Mouse (Mus musculus) embryonic facial prominence, embryonic 15.5 days (tissue): ENCODE results near the gene Gse1. TPM values are rescaled to one million over a fixed set of nuclear protein-coding genes. Genes with fewer than 3 reads are reported as not detected.

Experiments
- ATAC-seq: fragments of 200-750 bp; cut with Nextera tagmentation; 2 replicates; pipeline ENCODE4 v1.8.0; 2017; ENCODE audit warnings: low read depth, moderate TSS enrichment; ENCODE audit not compliant: insufficient number of reproducible peaks, low FRiP score, low TSS enrichment
- H3K27ac ChIP-seq: fragments of 300-500 bp; sonication (generic); replicated peaks from 2 replicates; pipeline ENCODE4 v1.5.1; 2015; ENCODE audit warnings: mild to moderate bottlenecking, inconsistent platforms
- H3K27me3 ChIP-seq: fragments of 300-500 bp; sonication (generic); 2 replicates; pipeline ENCODE4 v1.6.1; 2015; ENCODE audit warnings: inconsistent platforms
- H3K36me3 ChIP-seq: fragments of 300-500 bp; sonication (generic); 2 replicates; pipeline ENCODE4 v1.6.1; 2015; ENCODE audit warnings: mild to moderate bottlenecking, inconsistent platforms
- H3K4me1 ChIP-seq: fragments of 300-500 bp; sonication (generic); 2 replicates; pipeline ENCODE4 v1.6.1; 2015; ENCODE audit warnings: inconsistent platforms
- H3K4me2 ChIP-seq: fragments of 300-500 bp; sonication (generic); replicated peaks from 2 replicates; pipeline ENCODE4 v1.6.1; 2015; ENCODE audit warnings: mild to moderate bottlenecking, inconsistent platforms
- H3K4me3 ChIP-seq: fragments of 300-500 bp; sonication (generic); replicated peaks from 2 replicates; pipeline ENCODE4 v1.5.1; 2015; ENCODE audit warnings: mild to moderate bottlenecking, inconsistent platforms
- H3K9ac ChIP-seq: fragments of 300-500 bp; sonication (generic); 2 replicates; pipeline ENCODE4 v1.6.1; 2015; ENCODE audit warnings: inconsistent platforms
- H3K9me3 ChIP-seq: fragments of 300-500 bp; sonication (generic); replicated peaks from 2 replicates; pipeline ENCODE4 v1.6.1; 2016; ENCODE audit warnings: inconsistent platforms
- WGBS: fragments of 180-500 bp; shearing (Covaris S2); methylation state at CpG from one replicate; pipeline ENCODE4 v1.1.7; 2015; 5-methylcytosine and 5-hydroxymethylcytosine counted together
- polyA plus RNA-seq: library from polyadenylated mRNA; unstranded; fragments of >200 nt; fragmentation: Nextera tagmentation; extraction: Ambion mirVana; gene quantifications from 2 replicates; pipeline ENCODE4 v1.2.1, GENCODE M21; 2015

Gene Gse1
- polyA plus RNA-seq, 1 experiment from 2014 or later = 11.1 TPM

DNA sequence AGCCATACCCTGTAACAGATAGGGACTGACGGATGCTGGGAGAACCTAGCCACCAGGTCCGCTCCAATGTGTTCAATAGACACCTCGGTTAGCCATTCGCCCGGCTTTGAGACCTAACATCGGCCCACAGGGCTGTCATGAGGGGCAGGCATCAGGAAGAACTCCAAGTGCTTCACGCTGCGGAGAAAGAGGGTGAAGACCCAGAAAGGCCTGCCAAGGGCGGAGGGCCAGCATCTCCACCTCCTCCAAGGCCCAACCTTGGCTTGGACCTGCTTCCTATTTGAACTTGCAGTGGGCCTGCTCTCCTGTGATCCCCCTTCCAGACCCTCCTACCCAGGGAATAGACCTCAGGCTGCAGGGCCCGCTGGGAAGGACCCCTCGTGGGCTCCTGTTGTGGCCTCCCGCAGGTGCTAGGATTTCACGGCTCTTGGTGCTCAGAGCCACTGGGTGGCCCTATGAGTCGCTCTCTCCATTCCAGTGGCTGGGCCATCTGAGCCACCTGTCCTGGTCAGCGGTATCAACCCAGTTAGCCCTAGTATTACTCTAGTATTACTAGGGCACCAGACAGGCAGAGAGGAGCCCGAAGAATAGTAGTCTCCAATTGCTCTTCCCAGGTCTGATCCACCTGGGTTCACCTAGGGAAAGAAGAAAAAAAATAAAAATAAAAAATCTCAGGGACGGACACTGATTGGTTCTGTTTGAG is 38.0 kb upstream of the Gse1 start:
- Histone ChIP-seq H3K36me3 (no peaks in the 10 kb centered on the region), H3K9ac (no peak overlapping the region), H3K4me2 (no peak overlapping the region), H3K4me1 (peaks cover 46% of the 10 kb centered on the region), H3K27ac (peak overlapping the region; percentile 74; the same call in 1 of the 2 replicates), H3K4me3 (no peak overlapping the region), H3K9me3 (no peaks in the 10 kb centered on the region), H3K27me3 (no peaks in the 10 kb centered on the region)
- ATAC-seq = no peak
- 79% methylated on average over 17 of the region's 17 CpGs for WGBS

GRCm38 (mm10) chr8:120190810-120191413 is 37.3 kb upstream of the Gse1 start:
- Histone ChIP-seq H3K27ac (peak overlapping the region; percentile 74), H3K4me2 (peak overlapping the region; percentile 42), H3K9me3 (no peaks in the 10 kb centered on the region), H3K4me3 (peak overlapping the region; percentile 13), H3K9ac (no peak overlapping the region), H3K4me1 (peaks cover 40% of the 10 kb centered on the region), H3K36me3 (no peaks in the 10 kb centered on the region), H3K27me3 (no peaks in the 10 kb centered on the region)
- peak; percentile 90 for ATAC-seq
- WGBS = 27% methylated on average over 20 of the region's 20 CpGs

DNA sequence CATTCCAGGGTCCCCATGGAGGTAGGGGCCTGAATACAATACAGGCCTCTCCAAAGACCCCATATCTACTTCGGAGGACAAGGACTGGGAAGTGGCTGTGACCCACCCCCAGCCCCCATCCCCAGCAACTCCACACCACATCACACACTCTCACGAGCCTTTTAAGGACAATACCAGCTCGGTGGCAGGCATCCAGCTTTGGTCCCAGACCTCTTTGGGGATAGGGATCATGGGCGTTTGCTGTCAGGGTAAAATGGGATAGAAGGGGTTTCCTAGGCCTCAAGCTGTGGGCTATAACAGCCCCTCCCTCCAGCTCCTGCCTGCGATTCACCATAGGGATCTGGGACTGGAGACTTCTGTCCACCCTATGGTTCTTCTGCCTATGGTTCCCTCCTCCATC is 36.6 kb upstream of the Gse1 start:
- 48% methylated on average over 5 of the region's 5 CpGs for WGBS

GRCm38 (mm10) chr8:120192118-120192517 is 36.1 kb upstream of the Gse1 start:
- 95% methylated on average over 5 of the region's 5 CpGs for WGBS
- H3K9ac ChIP-seq = no peak overlapping the region
- peaks cover 28% of the 10 kb centered on the region for H3K4me1 ChIP-seq
- no peaks in the 10 kb centered on the region for H3K9me3 ChIP-seq
- 0 out of 2 replicates have a peak overlapping the region, but pooled peaks have one; percentile 74 for H3K27ac ChIP-seq
- no peak for ATAC-seq
- no peaks in the 10 kb centered on the region for H3K27me3 ChIP-seq
- H3K4me3 ChIP-seq = no peak overlapping the region
- no peaks in the 10 kb centered on the region for H3K36me3 ChIP-seq
- no peak overlapping the region for H3K4me2 ChIP-seq

More for the DNA sequence above, 36.6 kb upstream of the Gse1 start:
- Histone ChIP-seq H3K36me3 (no peaks in the 10 kb centered on the region), H3K4me2 (no peak overlapping the region; the same call in 1 of the 2 replicates), H3K4me3 (no peak overlapping the region), H3K27ac (peak overlapping the region; percentile 74), H3K9ac (no peak overlapping the region), H3K9me3 (no peaks in the 10 kb centered on the region), H3K27me3 (no peaks in the 10 kb centered on the region), H3K4me1 (peaks cover 32% of the 10 kb centered on the region)
- no peak for ATAC-seq

- Histone ChIP-seq H3K9ac (no peak overlapping the region), H3K4me1 (peaks cover 9% of the 10 kb centered on the region), H3K4me3 (no peak overlapping the region), H3K27ac (no peak overlapping the region), H3K9me3 (no peaks in the 10 kb centered on the region), H3K27me3 (no peaks in the 10 kb centered on the region), H3K36me3 (no peaks in the 10 kb centered on the region), H3K4me2 (no peak overlapping the region)
- 78% methylated on average over 6 of the region's 6 CpGs for WGBS
- no peak for ATAC-seq
Measured at GRCm38 (mm10) chr8:120201351-120201750, 26.9 kb upstream of the Gse1 start.

GRCm38 (mm10) chr8:120202546-120202945 is 25.7 kb upstream of the Gse1 start:
- 57% methylated on average over 3 of the region's 3 CpGs for WGBS
- no peak for ATAC-seq
- H3K9ac ChIP-seq = no peak overlapping the region
- no peak overlapping the region for H3K4me3 ChIP-seq
- peaks cover 9% of the 10 kb centered on the region for H3K4me1 ChIP-seq
- H3K36me3 ChIP-seq = no peaks in the 10 kb centered on the region
- H3K9me3 ChIP-seq = no peaks in the 10 kb centered on the region
- H3K27me3 ChIP-seq = no peaks in the 10 kb centered on the region
- no peak overlapping the region for H3K27ac ChIP-seq
- no peak overlapping the region for H3K4me2 ChIP-seq

DNA sequence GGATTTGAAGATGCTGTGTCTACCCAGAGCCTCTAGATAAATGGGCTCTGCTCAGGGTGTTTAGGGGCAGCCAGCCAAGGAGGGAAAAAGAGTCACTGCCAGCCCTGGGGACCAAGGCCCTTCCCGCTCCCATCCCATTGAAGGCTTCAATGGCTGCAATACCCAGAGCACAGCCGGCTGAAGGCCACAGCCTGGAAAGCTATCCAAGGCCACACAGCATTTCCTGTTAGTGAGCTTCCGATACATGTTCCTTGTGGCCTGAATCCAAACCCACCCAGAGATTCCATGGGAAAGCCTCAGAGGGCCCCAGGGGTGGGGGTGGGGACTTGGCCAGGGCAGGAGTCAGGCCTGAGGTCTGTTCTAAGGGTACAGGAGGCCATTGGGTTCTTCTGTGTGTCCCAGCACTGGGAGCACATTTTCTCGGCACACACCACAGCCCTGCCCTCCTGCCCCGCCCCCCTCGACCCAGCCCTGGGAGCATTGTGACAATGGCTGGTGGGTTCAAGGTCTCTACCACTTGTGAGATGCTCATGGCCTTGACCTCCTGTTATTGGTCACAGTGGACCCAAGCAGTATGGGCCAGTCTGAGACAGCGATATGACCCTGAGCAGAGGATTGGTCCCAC is 23.4 kb upstream of the Gse1 start:
- ATAC-seq = no peak

GRCm38 (mm10) chr8:120205916-120206315 is 22.3 kb upstream of the Gse1 start:
- Histone ChIP-seq H3K4me1 (peaks cover 27% of the 10 kb centered on the region), H3K27ac (no peak overlapping the region), H3K4me3 (no peak overlapping the region), H3K9ac (no peak overlapping the region), H3K27me3 (no peaks in the 10 kb centered on the region), H3K36me3 (no peaks in the 10 kb centered on the region), H3K4me2 (no peak overlapping the region), H3K9me3 (no peaks in the 10 kb centered on the region)
- ATAC-seq = no peak
- 77% methylated on average over 9 of the region's 9 CpGs for WGBS

More for the DNA sequence above, 23.4 kb upstream of the Gse1 start:
- H3K36me3 ChIP-seq = no peaks in the 10 kb centered on the region
- H3K4me3 ChIP-seq = no peak overlapping the region
- H3K9ac ChIP-seq = no peak overlapping the region
- peaks cover 16% of the 10 kb centered on the region for H3K4me1 ChIP-seq
- no peaks in the 10 kb centered on the region for H3K9me3 ChIP-seq
- H3K27me3 ChIP-seq = no peaks in the 10 kb centered on the region
- 64% methylated on average over 7 of the region's 7 CpGs for WGBS
- H3K27ac ChIP-seq = no peak overlapping the region
- H3K4me2 ChIP-seq = no peak overlapping the region

DNA sequence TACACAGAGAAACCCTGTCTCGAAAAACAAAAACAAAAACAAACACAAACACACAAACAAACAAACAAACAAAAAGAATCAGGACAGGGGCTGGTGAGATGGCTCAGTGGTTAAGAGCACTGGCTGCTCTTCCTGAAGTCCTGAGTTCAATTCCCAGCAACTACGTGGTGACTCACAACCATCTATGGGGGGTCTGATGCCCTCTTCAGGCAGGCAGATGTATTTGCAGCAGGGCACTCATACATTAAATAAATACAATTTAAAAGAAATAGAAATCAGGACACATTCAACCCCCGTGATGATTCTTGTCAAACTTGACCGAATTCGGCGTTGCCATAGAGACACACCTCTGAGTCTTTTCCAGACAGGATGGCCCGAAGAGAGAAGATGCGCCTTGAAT is 20.9 kb upstream of the Gse1 start:
- H3K9ac ChIP-seq = no peak overlapping the region
- ATAC-seq = no peak
- no peak overlapping the region for H3K4me3 ChIP-seq
- H3K36me3 ChIP-seq = no peaks in the 10 kb centered on the region
- no peaks in the 10 kb centered on the region for H3K27me3 ChIP-seq
- no peak overlapping the region for H3K27ac ChIP-seq
- H3K4me1 ChIP-seq = peaks cover 37% of the 10 kb centered on the region
- no peak overlapping the region for H3K4me2 ChIP-seq
- WGBS = 88% methylated on average over 8 of the region's 8 CpGs
- no peaks in the 10 kb centered on the region for H3K9me3 ChIP-seq

DNA sequence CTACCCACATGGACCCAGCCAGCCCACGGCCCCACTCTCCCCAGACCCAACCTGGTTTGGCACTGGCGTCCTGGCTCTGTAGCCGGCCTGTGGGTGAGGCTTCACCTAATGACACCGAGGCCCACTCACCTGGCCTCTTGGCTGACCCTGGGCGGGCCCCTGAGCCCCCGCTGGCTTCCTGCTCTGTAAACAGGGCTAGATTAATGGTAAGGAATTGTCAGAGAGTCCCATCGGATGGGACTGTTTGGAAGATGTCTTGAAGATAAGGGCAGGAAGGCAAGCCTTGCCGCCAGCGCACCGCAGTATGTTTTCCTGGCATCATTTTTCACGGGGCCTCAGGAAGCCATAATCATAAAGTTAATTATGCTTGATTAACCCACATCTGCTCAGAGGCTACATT is 20.1 kb upstream of the Gse1 start:
- Histone ChIP-seq H3K9ac (no peak overlapping the region), H3K9me3 (no peaks in the 10 kb centered on the region), H3K4me2 (no peak overlapping the region), H3K4me3 (no peak overlapping the region), H3K4me1 (peaks cover 37% of the 10 kb centered on the region), H3K27ac (no peak overlapping the region), H3K36me3 (no peaks in the 10 kb centered on the region), H3K27me3 (no peaks in the 10 kb centered on the region)
- ATAC-seq = no peak
- 59% methylated on average over 11 of the region's 11 CpGs for WGBS

DNA sequence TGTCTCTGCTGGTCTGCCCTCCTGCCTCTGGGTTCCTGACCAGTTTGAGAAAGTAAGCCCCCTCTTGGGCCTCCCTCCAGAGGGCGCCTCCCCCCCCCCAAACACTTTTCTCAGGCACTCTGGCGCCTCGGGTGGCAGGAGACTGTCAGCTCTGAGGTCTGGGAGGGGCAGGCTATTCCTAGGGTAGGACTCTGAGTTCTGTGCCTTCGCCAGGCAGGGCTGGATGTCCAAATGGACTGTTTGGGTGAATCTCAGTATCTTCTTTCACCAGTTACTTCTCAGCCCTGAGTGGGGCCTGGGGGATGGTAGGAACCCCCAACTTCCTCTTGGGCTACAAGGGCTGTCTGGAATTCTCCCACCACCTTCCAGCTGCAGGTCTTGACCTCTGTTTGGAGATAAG is 16.9 kb upstream of the Gse1 start:
- H3K4me1 ChIP-seq = peaks cover 44% of the 10 kb centered on the region
- no peak overlapping the region for H3K27ac ChIP-seq
- no peak overlapping the region for H3K4me2 ChIP-seq
- no peak overlapping the region for H3K9ac ChIP-seq
- 20% methylated on average over 4 of the region's 4 CpGs for WGBS
- H3K36me3 ChIP-seq = no peaks in the 10 kb centered on the region
- ATAC-seq = no peak; the same call in 1 of the 2 replicates
- no peak overlapping the region for H3K4me3 ChIP-seq
- no peaks in the 10 kb centered on the region for H3K27me3 ChIP-seq
- H3K9me3 ChIP-seq = no peaks in the 10 kb centered on the region
